Mouse (Mus musculus) olfactory bulb, adult 2 months (tissue): ENCODE data around the gene Krtap10-4.

ENCODE experiments used
- CTCF ChIP-seq: fragments of 200-500 bp; IDR thresholded peaks from 2 replicates; pipeline ENCODE4 v1.5.1; 2012; ENCODE audit warnings: low read depth, mild to moderate bottlenecking, low read length, moderate library complexity; ENCODE audit not compliant: insufficient read depth
- POLR2A ChIP-seq: fragments of 200-500 bp; IDR thresholded peaks from 2 replicates; pipeline ENCODE4 v1.6.1; 2012; ENCODE audit warnings: mild to moderate bottlenecking, low read depth, low read length, moderate library complexity; ENCODE audit not compliant: insufficient read depth

DNA sequence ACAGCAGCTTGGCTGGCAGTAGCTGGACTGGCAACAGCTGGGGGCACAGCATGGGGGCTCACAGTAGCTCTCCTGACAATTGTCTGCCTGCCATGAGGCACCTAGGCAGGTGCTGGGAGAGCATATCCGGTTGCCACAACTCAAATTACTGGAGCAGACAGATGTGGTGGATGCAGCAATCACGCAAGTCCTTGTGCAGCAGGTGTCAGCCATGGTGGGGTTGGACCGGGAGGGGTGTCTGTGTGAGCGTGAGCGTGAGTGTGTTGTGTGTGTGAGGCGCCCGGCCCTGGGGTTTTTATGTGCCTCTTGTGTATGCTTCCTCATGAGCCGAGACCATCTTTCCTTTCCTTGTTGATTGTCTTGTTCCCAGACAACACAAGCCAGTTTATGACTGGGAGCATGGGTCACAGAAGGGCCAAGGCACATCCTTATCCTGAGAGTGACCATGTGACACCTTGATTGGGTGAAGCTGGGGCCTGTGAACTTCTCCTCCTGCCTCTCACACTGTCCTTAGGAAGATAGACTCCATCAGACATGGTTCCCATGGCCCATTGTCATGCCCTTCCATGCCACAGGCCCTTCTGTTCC lies 27.9 kb downstream of the Krtap10-4 start, which contains the start of gene Gm19668:
- TF ChIP-seq POLR2A (no peak), CTCF (no peak)
